Mouse (Mus musculus): ENCODE measurements around the gene Dcaf7. TPM values are rescaled to one million over a fixed set of nuclear protein-coding genes. Genes with fewer than 3 reads are reported as not detected.

Gene Dcaf7
- total RNA-seq (2023; ENCODE audit: inconsistent age): 72.4 to 74.5 TPM (median 73.0 TPM) in 4 replicates

GRCm38 (mm10) chr11:106036548-106037417 lies at the start of gene Dcaf7:
Gene Dcaf7, plus strand, starts transcription at chr11:106036872.

GRCm38 (mm10) chr11:105994375-105994774 lies 42.3 kb upstream of the Dcaf7 start, which contains the start of gene Ace3:
Gene Ace3, plus strand, starts transcription at chr11:105994675.

GRCm38 (mm10) chr11:106007821-106008220 lies 28.9 kb upstream of the Dcaf7 start, which contains the start of gene Kcnh6:
Gene Kcnh6, plus strand, starts transcription at chr11:106008124.

GRCm38 (mm10) chr11:106065923-106066571 lies 29.4 kb downstream of the Dcaf7 start, which contains the start of gene Taco1:
Gene Taco1, plus strand, starts transcription at chr11:106066061.

GRCm38 (mm10) chr11:106083708-106084701 lies 47.3 kb downstream of the Dcaf7 start, which contains the start of gene Map3k3:
Gene Map3k3, plus strand, starts transcription at chr11:106084613.

Other genes starting within 250 kb of the Dcaf7 start
- 0.54 TPM in 1 of 4 replicates, not detected in the others for gene Cyb561, start 83.5 kb upstream of the Dcaf7 start, total RNA-seq (2023; ENCODE audit: inconsistent age)
- gene Ace, start 68.9 kb upstream of the Dcaf7 start, total RNA-seq (2023; ENCODE audit: inconsistent age): 0.22 TPM in 1 of 4 replicates, not detected in the others
- not detected in 4 replicates for gene Ace3, start 42.2 kb upstream of the Dcaf7 start, total RNA-seq (2023; ENCODE audit: inconsistent age)
- gene Kcnh6, start 28.7 kb upstream of the Dcaf7 start, total RNA-seq (2023; ENCODE audit: inconsistent age): 0.19 to 0.30 TPM (median 0.21 TPM) in 3 of 4 replicates, not detected in the other
- 5.2 to 8.4 TPM (median 7.6 TPM) in 4 replicates for gene Taco1, start 29.2 kb downstream of the Dcaf7 start, total RNA-seq (2023; ENCODE audit: inconsistent age)
- gene Map3k3, start 47.7 kb downstream of the Dcaf7 start, total RNA-seq (2023; ENCODE audit: inconsistent age): 124 to 129 TPM (median 126 TPM) in 4 replicates
- gene Gm10840, start 124.0 kb downstream of the Dcaf7 start, total RNA-seq (2023; ENCODE audit: inconsistent age): 5.4 to 8.3 TPM (median 7.5 TPM) in 4 replicates
- 461 to 507 TPM (median 495 TPM) in 4 replicates for gene Limd2, start 124.0 kb downstream of the Dcaf7 start, total RNA-seq (2023; ENCODE audit: inconsistent age)
- gene Strada, start 165.3 kb downstream of the Dcaf7 start, total RNA-seq (2023; ENCODE audit: inconsistent age): 38.4 to 47.5 TPM (median 40.2 TPM) in 4 replicates
- 38.3 to 41.8 TPM (median 41.1 TPM) in 4 replicates for gene Ccdc47, start 179.5 kb downstream of the Dcaf7 start, total RNA-seq (2023; ENCODE audit: inconsistent age)
- gene Ddx42, start 180.1 kb downstream of the Dcaf7 start, total RNA-seq (2023; ENCODE audit: inconsistent age): 65.5 to 75.6 TPM (median 66.4 TPM) in 4 replicates
- 70.2 to 79.6 TPM (median 73.7 TPM) in 4 replicates for gene Ftsj3, start 219.2 kb downstream of the Dcaf7 start, total RNA-seq (2023; ENCODE audit: inconsistent age)
- 53.8 to 56.1 TPM (median 55.2 TPM) in 4 replicates for gene Psmc5, start 219.3 kb downstream of the Dcaf7 start, total RNA-seq (2023; ENCODE audit: inconsistent age)
- gene Smarcd2, start 236.1 kb downstream of the Dcaf7 start, total RNA-seq (2023; ENCODE audit: inconsistent age): 144 to 162 TPM (median 152 TPM) in 4 replicates
- gene Tcam1, start 239.8 kb downstream of the Dcaf7 start, total RNA-seq (2023; ENCODE audit: inconsistent age): 0.15 to 0.39 TPM (median 0.30 TPM) in 3 of 4 replicates, not detected in the other